Mouse (Mus musculus): Measurements from ENCODE around the gene Cdh3. TPM values are rescaled to one million over a fixed set of nuclear protein-coding genes. Genes with fewer than 3 reads are reported as not detected.
A peak's percentile ranks its signal among the peaks of the same experiment; 100 is the strongest.

Gene Cdh3
- polyA plus RNA-seq, 1 experiment = 33.3 TPM

GRCm38 (mm10) chr8:106603131-106603819 lies 92.6 kb downstream of the Cdh3 start, which contains the start of gene Cdh1:
Gene Cdh1, plus strand, starts transcription at chr8:106603351.
- H3K4me3 ChIP-seq (ENCODE audit: low read depth, low read length) = peak within 1 kb of the TSS; percentile 91
- peak within 1 kb of the TSS; percentile 92 for H3K27ac ChIP-seq (ENCODE audit: insufficient read depth, low read length)
- no peak for TF ChIP-seq CTCF (IDR thresholded peaks at IDR 0.05; ENCODE audit: low read depth, low read length)
- 0 out of 2 replicates have a peak, but pooled peaks have one; percentile 3 for TF ChIP-seq EP300 (IDR thresholded peaks at IDR 0.05; ENCODE audit: insufficient read depth, low read depth, low read length)
- TF ChIP-seq POLR2A (IDR thresholded peaks at IDR 0.05; ENCODE audit: insufficient read depth, low read length) = peak; percentile 78
- no peaks in the 10 kb centered on the region for H3K27me3 ChIP-seq (ENCODE audit: control insufficient read depth, insufficient read depth, low read length, poor library complexity, severe bottlenecking)
- H3K4me1 ChIP-seq (ENCODE audit: control insufficient read depth, insufficient read depth, low read length) = peaks cover 7% of the 10 kb centered on the region
- peaks cover 8% of the 10 kb centered on the region for H3K36me3 ChIP-seq (ENCODE audit: control insufficient read depth, insufficient read depth, low read length, poor library complexity, severe bottlenecking)
- H3K9ac ChIP-seq (ENCODE audit: low read depth, poor library complexity, severe bottlenecking) = peak within 1 kb of the TSS; percentile 95
- H3K9me3 ChIP-seq (replicated peaks; ENCODE audit: control insufficient read depth, insufficient read depth, low read length, poor library complexity, severe bottlenecking) = no peaks in the 10 kb centered on the region

DNA sequence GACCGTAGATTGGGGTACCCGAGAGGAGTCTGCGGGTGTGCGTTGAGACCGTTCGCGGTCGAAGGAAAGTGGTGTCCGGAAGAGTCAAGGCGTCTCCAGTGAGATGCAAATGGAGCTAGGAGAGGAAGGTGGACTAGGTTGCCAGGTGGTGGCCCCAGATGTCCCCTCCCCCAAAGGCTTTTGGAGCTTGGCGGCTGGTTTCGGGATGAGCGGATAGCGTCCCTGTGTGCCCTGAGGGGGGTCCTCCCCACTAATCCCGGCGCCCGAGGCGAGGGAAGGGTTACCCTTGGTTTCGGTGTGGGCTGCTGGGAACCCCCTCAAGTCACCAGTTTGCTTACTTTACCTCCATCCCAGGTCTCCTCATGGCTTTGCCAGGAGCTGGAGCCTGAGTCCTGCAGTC lies 93.2 kb downstream of the Cdh3 start:
- Histone ChIP-seq H3K9me3 (replicated peaks; ENCODE audit: control insufficient read depth, insufficient read depth, low read length, poor library complexity, severe bottlenecking) (no peaks in the 10 kb centered on the region), H3K4me3 (ENCODE audit: low read depth, low read length) (peak overlapping the region; percentile 91), H3K36me3 (ENCODE audit: control insufficient read depth, insufficient read depth, low read length, poor library complexity, severe bottlenecking) (peaks cover 8% of the 10 kb centered on the region), H3K4me1 (ENCODE audit: control insufficient read depth, insufficient read depth, low read length) (peaks cover 7% of the 10 kb centered on the region), H3K27ac (ENCODE audit: insufficient read depth, low read length) (peak overlapping the region; percentile 92), H3K27me3 (ENCODE audit: control insufficient read depth, insufficient read depth, low read length, poor library complexity, severe bottlenecking) (no peaks in the 10 kb centered on the region), H3K9ac (ENCODE audit: low read depth, poor library complexity, severe bottlenecking) (peak overlapping the region; percentile 95)
- TF ChIP-seq EP300 (IDR thresholded peaks at IDR 0.05; ENCODE audit: insufficient read depth, low read depth, low read length) = peak; percentile 94
- no peak for TF ChIP-seq CTCF (IDR thresholded peaks at IDR 0.05; ENCODE audit: low read depth, low read length)

DNA sequence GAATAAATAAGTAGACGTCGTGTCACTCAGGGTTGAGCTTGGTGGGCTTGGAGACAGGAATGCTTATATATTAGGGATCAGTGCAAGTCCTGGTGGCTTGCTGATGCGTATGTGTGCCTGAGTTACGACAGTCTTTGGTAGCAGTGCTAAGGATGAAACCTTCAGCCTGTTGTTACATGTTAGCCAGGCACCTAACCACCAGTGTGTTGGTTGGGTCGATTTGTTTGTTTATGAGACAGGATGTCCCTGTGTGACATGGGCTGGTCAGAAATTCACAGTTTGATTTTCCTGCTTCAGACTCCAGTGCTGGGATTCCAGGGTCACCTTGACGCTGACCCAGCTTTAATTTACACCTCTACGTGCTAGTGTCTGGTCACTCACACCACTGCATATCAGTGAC lies 95.0 kb downstream of the Cdh3 start:
- H3K9ac ChIP-seq (ENCODE audit: low read depth, poor library complexity, severe bottlenecking) = 0 out of 2 replicates have a peak overlapping the region, but pooled peaks have one; percentile 27
- peaks cover 6% of the 10 kb centered on the region for H3K4me1 ChIP-seq (ENCODE audit: control insufficient read depth, insufficient read depth, low read length)
- no peaks in the 10 kb centered on the region for H3K27me3 ChIP-seq (ENCODE audit: control insufficient read depth, insufficient read depth, low read length, poor library complexity, severe bottlenecking)
- H3K9me3 ChIP-seq (replicated peaks; ENCODE audit: control insufficient read depth, insufficient read depth, low read length, poor library complexity, severe bottlenecking) = no peaks in the 10 kb centered on the region
- H3K4me3 ChIP-seq (ENCODE audit: low read depth, low read length) = peak overlapping the region; percentile 11
- no peak for TF ChIP-seq POLR2A (IDR thresholded peaks at IDR 0.05; ENCODE audit: insufficient read depth, low read length)
- TF ChIP-seq CTCF (IDR thresholded peaks at IDR 0.05; ENCODE audit: low read depth, low read length) = no peak
- TF ChIP-seq EP300 (IDR thresholded peaks at IDR 0.05; ENCODE audit: insufficient read depth, low read depth, low read length) = no peak
- H3K27ac ChIP-seq (ENCODE audit: insufficient read depth, low read length) = peak overlapping the region; percentile 22
- H3K36me3 ChIP-seq (ENCODE audit: control insufficient read depth, insufficient read depth, low read length, poor library complexity, severe bottlenecking) = peaks cover 8% of the 10 kb centered on the region

DNA sequence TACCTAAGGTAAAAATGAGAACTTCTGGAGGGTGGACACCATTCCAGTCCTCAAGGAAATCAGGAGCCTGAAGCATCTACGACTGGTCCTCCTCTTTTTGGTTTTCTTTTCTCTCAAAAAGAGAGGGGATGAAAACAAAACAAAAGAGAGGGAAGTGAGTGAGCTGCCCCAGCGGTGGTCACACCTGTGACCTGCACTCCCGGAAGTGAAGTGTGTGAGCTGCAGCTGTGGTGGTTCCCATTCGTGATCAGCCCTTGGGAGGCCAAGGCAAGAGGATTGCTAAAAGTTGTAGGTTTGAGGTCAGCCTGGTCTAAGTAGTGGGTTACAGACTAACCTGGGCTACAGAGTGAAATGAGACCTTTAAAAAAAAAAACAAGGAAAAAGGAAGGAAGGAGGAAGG lies 95.4 kb downstream of the Cdh3 start:
- Histone ChIP-seq H3K9me3 (replicated peaks; ENCODE audit: control insufficient read depth, insufficient read depth, low read length, poor library complexity, severe bottlenecking) (no peaks in the 10 kb centered on the region), H3K27ac (ENCODE audit: insufficient read depth, low read length) (peak overlapping the region; percentile 22), H3K9ac (ENCODE audit: low read depth, poor library complexity, severe bottlenecking) (no peak overlapping the region; the same call in 1 of the 2 replicates), H3K36me3 (ENCODE audit: control insufficient read depth, insufficient read depth, low read length, poor library complexity, severe bottlenecking) (peaks cover 8% of the 10 kb centered on the region), H3K4me3 (ENCODE audit: low read depth, low read length) (peak overlapping the region; percentile 12; the same call in 1 of the 2 replicates), H3K4me1 (ENCODE audit: control insufficient read depth, insufficient read depth, low read length) (peaks cover 6% of the 10 kb centered on the region), H3K27me3 (ENCODE audit: control insufficient read depth, insufficient read depth, low read length, poor library complexity, severe bottlenecking) (no peaks in the 10 kb centered on the region)
- TF ChIP-seq CTCF (IDR thresholded peaks at IDR 0.05; ENCODE audit: low read depth, low read length) = no peak
- TF ChIP-seq EP300 (IDR thresholded peaks at IDR 0.05; ENCODE audit: insufficient read depth, low read depth, low read length) = no peak
- no peak for TF ChIP-seq POLR2A (IDR thresholded peaks at IDR 0.05; ENCODE audit: insufficient read depth, low read length)

DNA sequence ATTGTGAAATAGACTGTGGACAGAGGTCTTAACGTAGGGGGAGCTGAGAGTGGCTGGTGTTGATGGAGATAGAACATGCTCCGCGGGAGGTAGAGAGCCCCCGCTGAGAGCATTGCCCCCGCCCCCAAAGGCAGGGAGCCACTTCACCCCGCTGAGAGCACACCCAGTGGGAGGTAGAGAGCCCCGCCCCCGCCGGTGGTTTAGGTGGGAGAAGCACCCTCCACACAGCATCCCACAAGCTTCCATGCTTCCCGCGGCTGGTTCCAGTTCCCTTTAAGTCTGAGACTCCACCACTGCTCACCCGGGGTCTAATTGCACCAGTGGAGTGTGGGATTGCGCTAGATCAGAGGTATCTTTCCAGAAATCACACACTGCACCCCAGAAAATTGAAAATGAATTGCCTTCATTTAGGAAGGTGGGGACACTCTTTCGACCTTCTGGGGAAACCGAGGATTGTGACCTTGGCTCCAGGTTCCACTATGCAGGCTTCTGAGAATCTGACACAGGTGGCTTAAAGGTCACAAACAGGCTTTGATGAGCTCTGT lies 96.0 kb downstream of the Cdh3 start:
- no peaks in the 10 kb centered on the region for H3K27me3 ChIP-seq (ENCODE audit: control insufficient read depth, insufficient read depth, low read length, poor library complexity, severe bottlenecking)

More for the DNA sequence above, 96.0 kb downstream of the Cdh3 start:
- H3K9me3 ChIP-seq (replicated peaks; ENCODE audit: control insufficient read depth, insufficient read depth, low read length, poor library complexity, severe bottlenecking) = no peaks in the 10 kb centered on the region
- TF ChIP-seq POLR2A (IDR thresholded peaks at IDR 0.05; ENCODE audit: insufficient read depth, low read length) (no peak), EP300 (IDR thresholded peaks at IDR 0.05; ENCODE audit: insufficient read depth, low read depth, low read length) (peak; percentile 34; the same call in 1 of the 2 replicates), CTCF (IDR thresholded peaks at IDR 0.05; ENCODE audit: low read depth, low read length) (no peak)
- peaks cover 9% of the 10 kb centered on the region for H3K4me1 ChIP-seq (ENCODE audit: control insufficient read depth, insufficient read depth, low read length)
- H3K9ac ChIP-seq (ENCODE audit: low read depth, poor library complexity, severe bottlenecking) = no peak overlapping the region; the same call in 1 of the 2 replicates
- H3K27ac ChIP-seq (ENCODE audit: insufficient read depth, low read length) = peak overlapping the region; percentile 69
- peaks cover 8% of the 10 kb centered on the region for H3K36me3 ChIP-seq (ENCODE audit: control insufficient read depth, insufficient read depth, low read length, poor library complexity, severe bottlenecking)
- H3K4me3 ChIP-seq (ENCODE audit: low read depth, low read length) = peak overlapping the region; percentile 26

Other genes starting within 250 kb of the Cdh3 start
- 0.12 and 0.49 TPM in 2 replicates for gene Smpd3, start 172.9 kb upstream of the Cdh3 start, polyA plus RNA-seq (2011; ENCODE audit: insufficient read depth, insufficient read length, low read depth, missing spikeins)
- gene Zfp90, start 95.6 kb upstream of the Cdh3 start, polyA plus RNA-seq (2011; ENCODE audit: insufficient read depth, insufficient read length, low read depth, missing spikeins) = 7.1 and 8.0 TPM in 2 replicates
- not detected in 2 replicates for gene 6030452D12Rik, start 10.4 kb upstream of the Cdh3 start, polyA plus RNA-seq (2011; ENCODE audit: insufficient read depth, insufficient read length, low read depth, missing spikeins)
- 498 and 566 TPM in 2 replicates for gene Gm10073, start 62.6 kb downstream of the Cdh3 start, polyA plus RNA-seq (2011; ENCODE audit: insufficient read depth, insufficient read length, low read depth, missing spikeins)
- gene Cdh1, start 92.5 kb downstream of the Cdh3 start, polyA plus RNA-seq (2011; ENCODE audit: insufficient read depth, insufficient read length, low read depth, missing spikeins) = 347 and 358 TPM in 2 replicates
- 12.5 and 14.1 TPM in 2 replicates for gene Tango6, start 172.2 kb downstream of the Cdh3 start, polyA plus RNA-seq (2011; ENCODE audit: insufficient read depth, insufficient read length, low read depth, missing spikeins)